Mouse (Mus musculus) lung, adult 2 months (tissue): ENCODE data around the gene Tgfbr3.

Experiments used
- CTCF ChIP-seq: fragments of 200-500 bp; IDR thresholded peaks from 2 replicates; pipeline ENCODE4 v1.5.1; 2011; ENCODE audit warnings: mild to moderate bottlenecking, low read length, control low read depth; ENCODE audit not compliant: insufficient read depth
- POLR2A ChIP-seq: fragments of 200-500 bp; IDR thresholded peaks from 2 replicates; pipeline ENCODE4 v1.6.1; 2011; ENCODE audit warnings: low read depth, mild to moderate bottlenecking, control low read depth, low read length, borderline replicate concordance; ENCODE audit errors: extremely low read depth

DNA sequence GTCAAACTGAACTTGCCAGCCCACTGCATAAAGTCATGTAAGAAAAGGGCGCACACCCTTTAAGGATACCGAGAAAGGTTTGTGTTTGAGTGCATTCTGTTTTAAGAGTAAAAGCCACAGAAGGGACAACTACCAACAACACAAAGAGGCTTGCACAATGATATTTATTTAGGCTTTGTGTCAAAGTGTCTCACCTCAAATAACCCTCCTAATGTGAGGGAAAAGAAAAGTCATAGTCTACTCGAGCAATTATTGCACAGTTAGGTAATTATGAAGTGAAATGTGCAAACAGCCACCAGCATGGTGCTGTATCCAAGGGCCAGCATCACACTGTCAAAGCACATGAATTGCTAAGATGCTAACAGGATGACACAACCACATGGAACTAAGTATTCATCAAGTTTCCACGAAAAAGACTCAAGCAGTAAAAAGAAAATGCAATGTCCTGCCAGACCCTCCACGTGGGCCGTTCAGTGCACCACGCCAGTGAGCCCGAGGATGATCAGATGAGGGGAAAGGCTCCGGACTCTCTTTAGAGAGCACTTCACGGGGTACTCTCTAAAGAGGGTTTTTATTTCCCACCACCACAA is 5.4 kb downstream of the Tgfbr3 start:
- TF ChIP-seq CTCF (no peak), POLR2A (no peak)
